Mouse (Mus musculus) liver, embryonic 12.5 days (tissue): ENCODE results near the gene Kat8. TPM values are rescaled to one million over a fixed set of nuclear protein-coding genes. Genes with fewer than 3 reads are reported as not detected.
"Not testable (repeated sequence)": the region's sequence is repeated elsewhere in the genome, so short reads cannot be mapped to it uniquely, and the experiment has no call there.

Source experiments
- ATAC-seq: fragments of 200-750 bp; cut with Nextera tagmentation; 2 replicates; pipeline ENCODE4 v1.8.0; 2017; ENCODE audit warnings: moderate number of reproducible peaks, mild to moderate bottlenecking, moderate library complexity
- H3K27ac ChIP-seq: fragments of 300-500 bp; sonication (generic); 2 replicates; pipeline ENCODE4 v1.5.1; 2016; ENCODE audit warnings: mild to moderate bottlenecking
- H3K27me3 ChIP-seq: fragments of 300-500 bp; sonication (generic); replicated peaks from 2 replicates; pipeline ENCODE4 v1.6.1; 2016; ENCODE audit warnings: mild to moderate bottlenecking, moderate library complexity
- H3K36me3 ChIP-seq: fragments of 300-500 bp; sonication (generic); 2 replicates; pipeline ENCODE4 v1.6.1; 2016; ENCODE audit warnings: mild to moderate bottlenecking, moderate library complexity
- H3K4me1 ChIP-seq: fragments of 300-500 bp; sonication (generic); 2 replicates; pipeline ENCODE4 v1.6.1; 2016
- H3K4me2 ChIP-seq: fragments of 300-500 bp; sonication (generic); 2 replicates; pipeline ENCODE4 v1.6.1; 2016; ENCODE audit warnings: mild to moderate bottlenecking, moderate library complexity
- H3K4me3 ChIP-seq: fragments of 300-500 bp; sonication (generic); 2 replicates; pipeline ENCODE4 v1.5.1; 2016; ENCODE audit warnings: mild to moderate bottlenecking, moderate library complexity
- H3K9ac ChIP-seq: fragments of 300-500 bp; sonication (generic); 2 replicates; pipeline ENCODE4 v1.6.1; 2016; ENCODE audit warnings: mild to moderate bottlenecking, moderate library complexity
- H3K9me3 ChIP-seq: fragments of 300-500 bp; sonication (generic); replicated peaks from 2 replicates; pipeline ENCODE4 v1.6.1; 2016; ENCODE audit warnings: mild to moderate bottlenecking, moderate library complexity
- WGBS: fragments of 180-500 bp; shearing (Covaris S2); methylation state at CpG from one replicate; pipeline ENCODE4 v1.1.7; 2016; ENCODE audit not compliant: insufficient replicate concordance; 5-methylcytosine and 5-hydroxymethylcytosine counted together
- polyA plus RNA-seq: library from polyadenylated mRNA; unstranded; fragments of >200 nt; fragmentation: Nextera tagmentation; extraction: Ambion mirVana; gene quantifications from 2 replicates; pipeline ENCODE4 v1.2.1, GENCODE M21; 2016

Kat8 gene
- polyA plus RNA-seq, 1 experiment from 2014 or later, result 31.0 TPM

DNA sequence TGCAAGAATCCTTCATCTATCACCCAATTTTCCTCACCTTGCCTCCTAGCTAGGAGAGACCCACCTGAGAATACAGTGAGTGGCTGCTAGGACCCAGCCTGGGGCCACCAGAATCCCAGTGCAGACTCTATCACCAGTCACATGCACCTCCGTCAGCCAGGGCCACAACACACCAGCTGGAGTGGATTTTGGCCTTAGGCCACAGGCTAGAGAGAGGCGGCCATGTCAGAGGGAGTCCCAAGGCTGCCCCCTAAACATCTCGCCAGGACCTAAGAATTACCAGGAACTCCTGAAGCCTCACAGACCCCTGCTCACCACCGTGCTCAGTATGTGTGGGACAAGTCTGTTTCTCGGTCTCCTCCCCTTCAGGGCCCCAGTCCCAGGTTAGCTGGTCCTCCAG, 21.8 kb downstream of the Kat8 start:
- Histone ChIP-seq H3K27ac (no peak overlapping the region), H3K4me1 (peaks cover 56% of the 10 kb centered on the region), H3K27me3 (peaks cover 3% of the 10 kb centered on the region; the same call in 1 of the 2 replicates), H3K9ac (no peak overlapping the region), H3K36me3 (no peaks in the 10 kb centered on the region), H3K9me3 (no peaks in the 10 kb centered on the region), H3K4me3 (no peak overlapping the region), H3K4me2 (peak overlapping the region; percentile 100; the same call in 1 of the 2 replicates)
- ATAC-seq, result no peak
- WGBS, result 79% methylated on average over 5 of the region's 5 CpGs

DNA sequence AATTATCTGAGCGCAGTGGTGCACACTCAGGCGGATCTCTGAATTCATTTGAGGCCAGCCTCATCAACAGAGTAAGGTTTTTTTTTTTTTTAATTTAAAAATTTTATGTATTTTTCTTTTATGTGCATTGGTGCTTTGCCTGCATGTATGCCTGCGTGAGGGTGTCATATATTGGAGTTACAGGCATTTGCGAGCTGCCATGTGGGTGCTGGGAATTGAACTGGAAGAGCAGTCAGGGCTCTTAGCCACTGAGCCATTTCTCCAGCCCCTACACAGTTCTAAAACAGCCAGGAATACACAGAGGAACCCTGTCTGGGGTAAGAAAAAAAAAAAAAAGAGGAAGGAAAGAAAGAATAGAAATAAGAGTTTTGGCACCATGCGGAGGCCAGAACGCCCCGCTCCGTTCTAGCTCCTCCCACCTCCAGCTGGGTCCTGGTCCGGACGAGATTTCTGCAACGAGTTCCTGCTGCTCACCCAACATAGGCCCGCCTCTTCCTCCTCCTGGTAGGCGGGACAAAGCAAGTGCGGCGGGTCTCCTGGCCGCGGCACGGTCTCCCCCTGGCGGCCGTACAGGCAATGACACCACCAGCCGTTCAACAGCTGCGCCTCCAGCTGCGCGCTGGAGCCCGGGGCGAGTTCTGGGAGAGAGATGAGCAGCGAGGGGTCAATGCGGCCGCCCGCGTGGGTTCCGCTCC, 22.9 kb downstream of the Kat8 start:
- H3K9ac ChIP-seq, result peak overlapping the region; percentile 90
- no peaks in the 10 kb centered on the region for H3K27me3 ChIP-seq
- WGBS, result 7% methylated on average over 28 of the region's 32 CpGs
- peak overlapping the region; percentile 76 for H3K4me3 ChIP-seq
- no peaks in the 10 kb centered on the region for H3K9me3 ChIP-seq
- peaks cover 45% of the 10 kb centered on the region for H3K4me1 ChIP-seq
- H3K4me2 ChIP-seq, result peak overlapping the region; percentile 100
- peak overlapping the region; percentile 69 for H3K27ac ChIP-seq
- no peaks in the 10 kb centered on the region for H3K36me3 ChIP-seq
- ATAC-seq, result peak; percentile 92

DNA sequence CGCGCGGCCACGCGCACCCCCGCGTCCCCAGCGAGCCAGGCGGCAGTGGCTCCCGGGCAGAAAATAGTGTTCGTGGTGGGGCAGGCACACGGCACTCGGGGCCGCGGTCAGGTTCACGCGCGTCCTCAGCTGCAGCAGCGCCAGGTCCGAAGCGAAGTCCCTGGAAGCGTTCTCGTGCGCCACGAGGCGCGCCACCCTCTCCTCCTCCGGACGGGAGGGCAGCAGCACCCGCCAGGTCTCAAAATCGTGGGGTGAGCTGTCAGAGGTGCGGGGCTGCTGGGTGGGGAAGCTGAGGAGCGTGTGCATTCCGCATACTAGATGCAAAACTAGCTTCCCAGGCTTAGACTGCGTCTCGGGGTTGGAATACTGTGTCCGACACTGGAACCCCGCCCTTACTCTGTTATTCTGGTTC, 23.4 kb downstream of the Kat8 start:
- H3K9me3 ChIP-seq, result no peaks in the 10 kb centered on the region
- peak overlapping the region; percentile 76 for H3K4me3 ChIP-seq
- peaks cover 43% of the 10 kb centered on the region for H3K4me1 ChIP-seq
- H3K27me3 ChIP-seq, result no peaks in the 10 kb centered on the region
- H3K36me3 ChIP-seq, result no peaks in the 10 kb centered on the region
- 2% methylated on average over 38 of the region's 38 CpGs for WGBS
- peak overlapping the region; percentile 69 for H3K27ac ChIP-seq
- ATAC-seq, result peak; percentile 45
- H3K4me2 ChIP-seq, result peak overlapping the region; percentile 100
- peak overlapping the region; percentile 90 for H3K9ac ChIP-seq

DNA sequence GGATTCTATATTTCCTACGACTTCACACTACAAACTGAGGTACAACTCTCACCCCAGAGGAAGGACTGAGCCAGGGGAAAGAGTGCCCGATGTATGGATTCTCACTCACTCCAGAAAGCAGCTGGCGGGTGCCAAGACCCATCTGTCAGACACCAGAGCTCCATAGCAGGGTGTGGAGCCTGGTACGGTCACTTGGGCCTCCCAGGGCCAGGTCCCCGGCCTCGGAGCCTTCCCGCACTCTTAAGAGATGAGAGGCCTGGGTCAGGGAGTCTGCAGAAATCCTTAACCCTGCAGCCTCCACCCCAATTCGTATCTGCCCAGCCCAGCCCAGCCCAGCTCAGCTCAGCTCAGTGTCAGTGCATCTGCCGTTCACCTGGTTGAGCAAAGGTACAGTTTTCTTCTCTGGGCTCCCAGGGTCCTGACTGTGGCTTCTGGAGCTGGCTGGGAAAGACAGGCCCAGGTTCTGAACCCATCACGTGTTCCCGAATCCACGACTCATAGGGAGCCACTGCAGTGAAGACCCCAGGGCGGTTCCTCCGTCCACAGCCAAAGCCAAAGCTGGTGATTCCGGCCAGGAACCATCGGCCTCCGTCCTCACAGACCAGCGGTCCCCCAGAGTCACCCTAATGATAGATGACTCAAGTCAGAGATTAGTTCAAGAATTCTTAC, 24.0 kb downstream of the Kat8 start:
- 57% methylated on average over 18 of the region's 18 CpGs for WGBS
- H3K4me1 ChIP-seq, result peaks cover 39% of the 10 kb centered on the region
- H3K9me3 ChIP-seq, result no peaks in the 10 kb centered on the region
- peak overlapping the region; percentile 76 for H3K4me3 ChIP-seq
- H3K9ac ChIP-seq, result peak overlapping the region; percentile 90
- ATAC-seq, result no peak
- peak overlapping the region; percentile 100 for H3K4me2 ChIP-seq
- 0 out of 2 replicates have a peak overlapping the region, but pooled peaks have one; percentile 69 for H3K27ac ChIP-seq
- no peaks in the 10 kb centered on the region for H3K27me3 ChIP-seq
- no peaks in the 10 kb centered on the region for H3K36me3 ChIP-seq

DNA sequence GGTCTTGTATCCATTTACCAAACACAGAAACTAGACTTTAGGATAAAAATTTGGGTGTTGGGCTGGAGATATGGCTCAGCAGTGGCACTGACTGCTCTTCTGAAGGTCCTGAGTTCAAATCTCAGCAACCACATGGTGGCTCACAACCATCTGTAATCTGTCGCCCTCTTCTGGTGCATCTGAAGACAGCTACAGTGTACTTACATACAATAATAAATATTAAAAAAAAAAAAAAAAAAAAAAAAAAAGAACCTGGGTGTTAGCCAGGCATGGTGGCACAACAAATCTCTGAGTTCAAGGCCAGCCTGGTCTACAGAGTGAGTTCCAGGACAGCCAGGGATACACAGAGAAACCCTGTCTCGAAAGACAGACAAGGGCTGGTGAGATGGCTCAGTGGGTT, 29.8 kb downstream of the Kat8 start:
- ATAC-seq, H3K36me3 ChIP-seq, H3K4me2 ChIP-seq, H3K9ac ChIP-seq, H3K9me3 ChIP-seq, H3K4me1 ChIP-seq, H3K27ac ChIP-seq, H3K4me3 ChIP-seq: not testable (repeated sequence)
- 39% methylated on average over 2 of the region's 2 CpGs for WGBS
- H3K27me3 ChIP-seq, result peaks cover 45% of the 10 kb centered on the region

DNA sequence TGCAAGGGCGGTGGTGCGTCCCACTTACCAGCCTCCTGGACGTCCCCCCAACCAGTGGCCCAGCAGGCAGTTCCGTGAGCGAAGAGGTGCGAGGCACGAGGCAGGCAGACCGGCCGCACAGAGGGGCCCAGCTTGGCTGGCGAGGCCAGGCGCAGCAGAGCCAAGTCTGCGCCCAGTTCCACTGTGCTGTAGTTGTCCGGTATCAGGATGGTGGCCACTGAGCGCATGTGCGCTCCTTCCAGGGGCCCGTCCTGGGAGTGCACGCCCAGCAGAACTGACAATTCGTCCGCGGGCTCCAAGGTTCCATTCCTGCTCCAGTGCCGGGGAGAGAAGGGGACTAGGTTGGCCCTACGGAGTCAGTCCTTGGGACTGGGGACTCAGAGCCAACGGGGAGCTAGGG, 32.3 kb downstream of the Kat8 start:
- peaks cover 5% of the 10 kb centered on the region for H3K4me1 ChIP-seq
- WGBS, result 9% methylated on average over 23 of the region's 23 CpGs
- no peak overlapping the region for H3K27ac ChIP-seq
- no peaks in the 10 kb centered on the region for H3K36me3 ChIP-seq
- H3K9me3 ChIP-seq, result no peaks in the 10 kb centered on the region
- no peak overlapping the region for H3K9ac ChIP-seq
- peak overlapping the region; percentile 33; the same call in 1 of the 2 replicates for H3K4me2 ChIP-seq
- no peak overlapping the region for H3K4me3 ChIP-seq
- H3K27me3 ChIP-seq, result peaks cover 47% of the 10 kb centered on the region
- no peak for ATAC-seq

DNA sequence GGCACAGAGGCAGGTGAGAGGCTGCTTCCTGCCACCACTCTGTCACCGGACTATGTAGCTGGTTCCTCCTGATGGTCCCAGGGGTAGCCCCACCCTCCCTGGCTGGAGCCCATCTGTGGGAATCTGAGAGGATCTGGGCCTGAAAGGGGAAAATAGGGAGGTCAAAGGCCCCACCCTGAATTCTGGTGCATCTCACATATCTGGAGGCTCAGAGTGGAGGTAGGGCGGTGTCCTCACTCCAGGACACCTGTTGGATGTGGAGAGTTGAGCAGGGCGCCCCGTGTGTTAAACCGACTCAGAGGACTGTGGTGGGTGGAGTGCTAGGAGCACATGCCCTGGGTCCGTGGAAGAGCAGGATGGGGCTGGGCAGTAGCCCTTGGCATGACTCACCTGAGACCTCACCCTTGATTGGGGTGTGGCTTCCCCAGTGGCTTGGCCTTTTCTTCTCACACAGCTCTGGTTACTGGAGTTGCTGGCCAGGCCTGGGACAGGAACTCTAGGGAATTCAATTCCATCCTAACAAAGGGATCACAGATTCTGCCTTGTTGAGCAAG, 34.2 kb downstream of the Kat8 start, which contains the start of gene Prss36:
TSS of gene Prss36 (minus strand) at position 256 of the 554 bp plus-strand sequence.
- WGBS, result 61% methylated on average over 6 of the region's 6 CpGs
- no peak for ATAC-seq

DNA sequence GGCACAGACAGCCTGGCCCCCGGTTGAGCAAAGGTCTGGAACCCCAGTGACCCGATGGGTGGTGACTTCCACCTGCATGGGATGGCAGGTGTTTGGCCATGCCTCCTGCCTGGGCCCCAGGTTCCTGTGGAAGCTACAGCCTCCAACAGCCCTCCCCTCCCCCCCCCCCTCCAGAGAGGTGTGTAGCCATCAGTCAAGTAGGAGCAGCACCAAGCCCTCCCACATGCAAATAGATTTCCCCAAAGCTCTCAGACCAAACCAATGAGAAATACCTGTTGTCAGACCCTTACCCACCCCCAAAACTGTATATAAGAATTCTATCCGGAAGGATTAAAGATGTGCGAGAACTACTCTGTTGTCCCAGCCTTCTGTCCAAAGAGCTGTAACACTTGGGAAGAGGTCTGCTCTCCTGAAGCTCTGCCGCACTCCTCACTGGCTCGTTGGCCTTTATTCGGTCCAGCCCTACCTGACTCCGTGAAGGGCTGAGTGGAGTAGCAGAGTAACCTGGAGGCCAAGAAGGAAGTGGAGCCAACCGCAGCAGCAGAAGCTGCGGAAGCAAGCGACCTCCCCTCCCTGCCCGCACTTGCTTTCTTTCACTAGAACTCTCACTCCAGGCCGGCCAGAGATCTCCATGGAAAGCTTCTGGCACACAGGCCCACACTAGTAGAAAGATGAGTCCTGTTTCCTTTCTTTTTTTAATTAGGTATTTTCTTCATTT, 40.7 kb downstream of the Kat8 start:
- no peak for ATAC-seq
- Histone ChIP-seq H3K9me3 (no peaks in the 10 kb centered on the region), H3K4me2 (no peak overlapping the region), H3K36me3 (no peaks in the 10 kb centered on the region), H3K9ac (no peak overlapping the region), H3K4me3 (no peak overlapping the region), H3K27ac (no peak overlapping the region), H3K4me1 (no peaks in the 10 kb centered on the region), H3K27me3 (peaks cover 10% of the 10 kb centered on the region)
- 23% methylated on average over 13 of the region's 13 CpGs for WGBS

More for the DNA sequence above, 34.2 kb downstream of the Kat8 start, which contains the start of gene Prss36:
- H3K36me3 ChIP-seq, result no peaks in the 10 kb centered on the region
- no peak within 1 kb of the TSS for H3K9ac ChIP-seq
- peaks cover 50% of the 10 kb centered on the region for H3K27me3 ChIP-seq
- no peak within 1 kb of the TSS for H3K27ac ChIP-seq
- no peak within 1 kb of the TSS for H3K4me2 ChIP-seq
- no peaks in the 10 kb centered on the region for H3K9me3 ChIP-seq
- H3K4me3 ChIP-seq, result no peak within 1 kb of the TSS
- H3K4me1 ChIP-seq, result peaks cover 5% of the 10 kb centered on the region

DNA sequence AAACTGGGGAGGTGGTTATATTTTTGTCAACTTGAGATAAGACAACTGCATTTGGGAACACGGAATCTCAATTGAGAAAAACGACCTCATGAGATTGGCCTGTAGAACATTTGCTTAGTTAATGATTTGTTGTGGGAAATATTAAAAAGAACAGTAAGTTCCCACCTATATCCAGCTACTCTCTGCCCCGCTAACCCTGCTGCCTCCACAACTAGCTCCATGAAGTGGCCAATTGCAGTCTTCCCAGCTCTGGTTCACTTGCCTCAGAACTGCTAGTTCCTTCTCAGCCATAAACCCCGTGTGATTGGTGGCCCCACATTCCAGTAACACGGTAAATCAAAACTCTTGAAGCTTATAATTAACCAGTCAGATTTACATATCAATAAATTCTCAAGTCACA, 47.0 kb downstream of the Kat8 start:
- no peaks in the 10 kb centered on the region for H3K36me3 ChIP-seq
- ATAC-seq, result no peak
- H3K4me1 ChIP-seq, result no peaks in the 10 kb centered on the region
- H3K9me3 ChIP-seq, result no peaks in the 10 kb centered on the region
- 50% methylated on average over 5 of the region's 5 CpGs for WGBS
- no peak overlapping the region for H3K4me3 ChIP-seq
- H3K27ac ChIP-seq, result no peak overlapping the region
- H3K27me3 ChIP-seq, result no peaks in the 10 kb centered on the region
- H3K9ac ChIP-seq, result no peak overlapping the region
- no peak overlapping the region for H3K4me2 ChIP-seq

DNA sequence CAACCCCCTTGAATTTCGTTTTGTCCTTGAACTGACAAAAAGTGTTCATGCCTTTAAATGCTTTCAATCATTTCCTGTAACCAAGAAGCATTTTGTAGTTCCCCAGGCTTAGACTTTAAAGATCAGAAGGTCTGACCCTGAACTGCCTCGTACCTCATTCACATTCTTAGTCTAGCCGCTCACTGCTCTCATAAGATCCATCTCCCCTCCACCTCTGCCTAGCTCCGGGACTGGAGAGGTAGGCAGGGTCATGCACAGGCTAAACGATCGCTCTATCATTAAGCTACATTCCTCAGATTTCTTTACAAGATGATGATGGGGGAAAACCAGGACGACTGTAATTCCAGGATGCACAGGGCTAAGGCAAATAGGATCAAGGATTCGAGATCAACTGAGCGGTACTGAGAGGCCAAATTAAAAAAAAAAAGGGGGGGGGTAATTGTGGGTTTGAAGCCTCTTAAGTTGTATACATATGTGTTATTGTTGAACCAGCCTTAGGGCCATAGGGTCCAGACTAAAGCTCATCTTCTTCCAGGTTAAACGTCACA, 54.1 kb downstream of the Kat8 start:
- Histone ChIP-seq H3K27me3 (no peaks in the 10 kb centered on the region), H3K9me3 (no peaks in the 10 kb centered on the region), H3K4me3 (peak overlapping the region; percentile 85), H3K9ac (peak overlapping the region; percentile 92), H3K4me2 (peak overlapping the region; percentile 81), H3K4me1 (peaks cover 33% of the 10 kb centered on the region), H3K27ac (peak overlapping the region; percentile 93), H3K36me3 (peaks cover 26% of the 10 kb centered on the region)
- WGBS, result 24% methylated on average over 10 of the region's 10 CpGs
- peak; percentile 4; the same call in 1 of the 2 replicates for ATAC-seq

DNA sequence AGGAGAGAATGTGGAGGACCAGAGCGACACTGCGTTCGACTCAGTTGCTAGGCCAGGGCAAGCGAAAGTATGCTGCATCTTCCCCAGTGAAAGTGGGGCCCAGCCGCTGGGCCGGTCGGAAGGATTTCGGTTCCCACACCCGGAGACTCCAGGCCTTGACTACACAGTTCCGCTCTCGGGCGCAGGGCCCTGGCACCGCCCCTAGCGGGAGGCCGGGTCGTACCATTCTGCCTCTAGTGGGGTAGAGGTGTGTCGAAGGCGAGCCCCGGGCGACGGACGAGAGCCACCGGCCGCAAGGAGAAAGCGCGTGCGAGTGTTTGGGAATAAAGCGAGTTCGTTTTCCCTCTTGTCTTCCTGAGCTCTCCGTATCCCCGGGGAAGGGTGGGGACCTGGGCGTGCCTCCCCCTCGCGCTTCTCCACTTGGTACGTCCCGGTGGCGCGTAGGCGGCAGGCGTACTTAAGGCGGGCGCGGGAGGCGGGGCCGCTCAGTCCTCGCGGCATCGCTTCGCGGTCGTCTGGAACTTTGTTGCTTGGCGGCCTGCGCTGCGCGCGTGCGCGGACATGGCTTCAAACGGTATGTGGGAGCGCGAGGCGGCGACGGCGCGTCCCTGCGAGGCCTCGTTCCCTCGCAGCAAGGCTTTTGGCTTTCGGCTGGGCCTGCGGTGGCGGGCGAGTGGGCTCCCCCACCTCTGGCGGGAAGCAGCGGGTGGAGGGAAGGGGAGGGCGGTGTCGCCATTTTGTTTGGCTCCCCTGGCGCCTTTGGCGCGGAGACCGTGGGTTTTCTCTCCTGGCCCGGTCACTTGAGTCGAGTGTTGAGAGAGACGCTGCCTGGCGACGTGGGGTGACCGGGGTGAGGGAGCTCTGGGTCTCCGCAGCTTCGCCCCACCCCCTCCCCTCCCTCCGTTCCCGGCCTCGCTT, 54.9 kb downstream of the Kat8 start, which contains the start of gene Fus:
TSS of gene Fus (plus strand) at position 454 of the 918 bp plus-strand sequence.
- H3K9ac ChIP-seq, result peak within 1 kb of the TSS; percentile 92
- H3K27me3 ChIP-seq, result no peaks in the 10 kb centered on the region
- peaks cover 33% of the 10 kb centered on the region for H3K4me1 ChIP-seq
- H3K4me3 ChIP-seq, result peak within 1 kb of the TSS; percentile 85
- WGBS, result under 1% methylated on average over 92 of the region's 92 CpGs
- peak within 1 kb of the TSS; percentile 93 for H3K27ac ChIP-seq
- H3K36me3 ChIP-seq, result peaks cover 34% of the 10 kb centered on the region
- no peaks in the 10 kb centered on the region for H3K9me3 ChIP-seq
- ATAC-seq, result peak; percentile 93
- peak within 1 kb of the TSS; percentile 81 for H3K4me2 ChIP-seq
